Mouse (Mus musculus): ENCODE results near the gene Mmrn2. TPM values are rescaled to one million over a fixed set of nuclear protein-coding genes. Genes with fewer than 3 reads are reported as not detected.

The Mmrn2 gene
- total and polyA plus RNA-seq, 3 experiments: 0.03 to 0.08 TPM; not detected in 1

DNA sequence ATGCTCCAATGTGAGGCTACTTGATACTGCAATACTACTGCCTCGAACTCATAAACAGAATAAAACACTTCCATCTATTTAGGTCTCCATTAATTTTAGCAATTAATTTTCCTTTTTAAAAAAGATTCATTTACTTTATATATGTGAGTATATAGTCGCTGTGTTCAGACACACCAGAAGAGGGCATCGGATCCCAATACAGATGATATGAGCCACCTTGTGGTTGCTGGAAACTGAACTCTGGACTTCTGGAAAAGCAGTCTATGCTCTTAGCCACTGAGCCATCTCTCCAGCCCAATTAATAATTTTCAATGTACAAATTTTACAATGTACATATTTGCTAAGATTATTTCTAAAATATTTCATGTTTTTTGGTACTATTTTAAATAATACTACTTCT lies 53.0 kb downstream of the Mmrn2 start:
- no peak overlapping the region for H3K4me3 ChIP-seq (ENCODE audit: control insufficient read depth in 1 of 2, insufficient read depth in 1 of 2, low read depth in 2 of 2, low read length in 2 of 2)
- H3K4me1 ChIP-seq (ENCODE audit: control insufficient read depth in 1 of 2, insufficient read depth in 2 of 2, low read length in 2 of 2): no peaks in the 10 kb centered on the region
- no peaks in the 10 kb centered on the region for H3K9me3 ChIP-seq (replicated peaks; ENCODE audit: insufficient read depth, low read length)
- H3K36me3 ChIP-seq (ENCODE audit: control insufficient read depth in 1 of 2, insufficient read depth in 2 of 2, low read length in 2 of 2): no peaks in the 10 kb centered on the region
- no peak for TF ChIP-seq ZC3H11A (IDR thresholded peaks at IDR 0.05; ENCODE audit: low read depth, low read length)
- peak in 1 of 3 experiments; percentile 46; a peak in 2 of 6 replicates for TF ChIP-seq CTCF (IDR thresholded peaks at IDR 0.05 in 2 of 3, conservative IDR thresholded peaks at IDR 0.05 in 1 of 3; ENCODE audit: control insufficient read depth in 1 of 3, insufficient read depth in 1 of 3, low read depth in 2 of 3, low read length in 3 of 3, poor library complexity in 1 of 3, severe bottlenecking in 1 of 3)
- no peaks in the 10 kb centered on the region; a peak in 2 of 4 replicates for H3K27me3 ChIP-seq (ENCODE audit: control insufficient read depth in 1 of 2, insufficient read depth in 2 of 2, low read length in 2 of 2)
- DNase-seq (ENCODE audit: low read depth, low spot score): no peak
- no peak overlapping the region for H3K9ac ChIP-seq (ENCODE audit: control insufficient read depth, low read depth, low read length, poor library complexity, severe bottlenecking)
- no peaks in the 10 kb centered on the region for H3K79me2 ChIP-seq (ENCODE audit: control insufficient read depth, insufficient read depth, low read length, poor library complexity)
- H3K27ac ChIP-seq (ENCODE audit: control insufficient read depth, low read depth, low read length): no peak overlapping the region

DNA sequence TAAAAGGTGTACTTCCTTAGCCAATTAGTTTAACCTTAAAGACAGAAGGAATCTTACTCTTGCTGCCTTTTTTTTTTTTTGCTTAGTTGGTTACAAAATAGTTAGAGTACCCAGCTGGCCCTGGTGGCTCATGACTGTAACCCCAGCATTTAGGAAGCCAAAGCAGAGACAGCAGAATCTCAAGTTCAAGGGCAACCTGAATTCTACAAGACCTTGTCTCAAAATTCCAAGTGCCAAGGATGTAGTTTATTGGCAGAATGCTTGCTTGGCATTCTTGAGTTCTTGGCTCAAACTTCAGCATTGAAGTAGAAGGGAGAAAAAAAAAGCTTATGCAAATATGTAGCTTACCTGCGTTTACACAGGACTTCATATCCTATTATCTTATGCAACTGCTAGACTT lies 53.8 kb downstream of the Mmrn2 start:
- Histone ChIP-seq H3K4me1 (ENCODE audit: control insufficient read depth in 1 of 2, insufficient read depth in 2 of 2, low read length in 2 of 2) (no peaks in the 10 kb centered on the region), H3K9me3 (replicated peaks; ENCODE audit: insufficient read depth, low read length) (no peaks in the 10 kb centered on the region), H3K79me2 (ENCODE audit: control insufficient read depth, insufficient read depth, low read length, poor library complexity) (no peaks in the 10 kb centered on the region), H3K36me3 (ENCODE audit: control insufficient read depth in 1 of 2, insufficient read depth in 2 of 2, low read length in 2 of 2) (no peaks in the 10 kb centered on the region), H3K9ac (ENCODE audit: control insufficient read depth, low read depth, low read length, poor library complexity, severe bottlenecking) (no peak overlapping the region), H3K27ac (ENCODE audit: control insufficient read depth, low read depth, low read length) (no peak overlapping the region), H3K27me3 (ENCODE audit: control insufficient read depth in 1 of 2, insufficient read depth in 2 of 2, low read length in 2 of 2) (no peaks in the 10 kb centered on the region; a peak in 1 of 4 replicates), H3K4me3 (ENCODE audit: control insufficient read depth in 1 of 2, insufficient read depth in 1 of 2, low read depth in 2 of 2, low read length in 2 of 2) (no peak overlapping the region)
- TF ChIP-seq ZMIZ1 (IDR thresholded peaks at IDR 0.05; ENCODE audit: low read depth, low read length) (no peak), BHLHE40 (IDR thresholded peaks at IDR 0.05; ENCODE audit: borderline replicate concordance, low read depth, low read length) (no peak), MEF2A (IDR thresholded peaks at IDR 0.05; ENCODE audit: extremely low read depth, insufficient replicate concordance, low read depth, low read length, poor library complexity, severe bottlenecking) (no peak), SMC3 (IDR thresholded peaks at IDR 0.05; ENCODE audit: low read depth, low read length) (no peak), GATA1 (IDR thresholded peaks at IDR 0.05; ENCODE audit: low read depth, low read length) (no peak), ZKSCAN1 (IDR thresholded peaks at IDR 0.05; ENCODE audit: low read depth, low read length) (no peak), MXI1 (IDR thresholded peaks at IDR 0.05; ENCODE audit: low read depth, low read length) (no peak), TAL1 (IDR thresholded peaks at IDR 0.05; ENCODE audit: low read length) (no peak), NRF1 (IDR thresholded peaks at IDR 0.05; ENCODE audit: insufficient read depth, low read depth, low read length, poor library complexity, severe bottlenecking) (no peak), MAZ (IDR thresholded peaks at IDR 0.05; ENCODE audit: low read depth, low read length) (no peak), HCFC1 (IDR thresholded peaks at IDR 0.05; ENCODE audit: low read depth, low read length) (no peak), E2F4 (IDR thresholded peaks at IDR 0.05; ENCODE audit: borderline replicate concordance, low read depth, low read length) (no peak), POLR2A (IDR thresholded peaks at IDR 0.05; ENCODE audit: control insufficient read depth in 1 of 2, insufficient read depth in 1 of 2, low read depth in 1 of 2, low read length in 2 of 2, poor library complexity in 1 of 2) (no peak), NELFE (IDR thresholded peaks at IDR 0.05; ENCODE audit: low read depth, low read length) (no peak)
- DNase-seq (ENCODE audit: low read depth, low spot score): no peak
